Mouse (Mus musculus) midbrain, embryonic 11.5 days (tissue): Measurements from ENCODE around the gene 4930595D18Rik. TPM values are rescaled to one million over a fixed set of nuclear protein-coding genes. Genes with fewer than 3 reads are reported as not detected.

Source experiments
- ATAC-seq: fragments of 200-750 bp; cut with Nextera tagmentation; 2 replicates; pipeline ENCODE4 v1.8.0; 2017; ENCODE audit warnings: moderate TSS enrichment, moderate library complexity; ENCODE audit not compliant: low FRiP score
- DNase-seq: peaks from one replicate; pipeline ENCODE4 v3.0.0; 2015; ENCODE audit warnings: low spot score; ENCODE audit errors: missing footprints
- H3K27ac ChIP-seq: fragments of 300-500 bp; sonication (generic); 2 replicates; pipeline ENCODE4 v1.5.1; 2014; ENCODE audit warnings: low read depth, low read length
- H3K27me3 ChIP-seq: fragments of 300-500 bp; sonication (generic); 2 replicates; pipeline ENCODE4 v1.6.1; 2014; ENCODE audit warnings: mild to moderate bottlenecking, low read length, moderate library complexity, mixed read lengths; ENCODE audit not compliant: control insufficient read depth, insufficient read depth
- H3K36me3 ChIP-seq: fragments of 300-500 bp; sonication (generic); 2 replicates; pipeline ENCODE4 v1.6.1; 2014; ENCODE audit warnings: mild to moderate bottlenecking, low read length, moderate library complexity, mixed read lengths; ENCODE audit not compliant: control insufficient read depth, insufficient read depth
- H3K4me1 ChIP-seq: fragments of 300-500 bp; sonication (generic); 2 replicates; pipeline ENCODE4 v1.6.1; 2014; ENCODE audit warnings: low read length; ENCODE audit not compliant: control insufficient read depth, insufficient read depth
- H3K4me2 ChIP-seq: fragments of 300-500 bp; sonication (generic); 2 replicates; pipeline ENCODE4 v1.6.1; 2014; ENCODE audit warnings: mild to moderate bottlenecking, moderate library complexity
- H3K4me3 ChIP-seq: fragments of 300-500 bp; sonication (generic); 2 replicates; pipeline ENCODE4 v1.5.1; 2014; ENCODE audit warnings: low read depth, low read length
- H3K9ac ChIP-seq: fragments of 300-500 bp; sonication (generic); 2 replicates; pipeline ENCODE4 v1.6.1; 2014; ENCODE audit warnings: low read length
- H3K9me3 ChIP-seq: fragments of 300-500 bp; sonication (generic); 2 replicates; pipeline ENCODE4 v1.6.1; 2016; ENCODE audit warnings: low read length; ENCODE audit not compliant: control insufficient read depth
- WGBS: fragments of 180-500 bp; shearing (Covaris S2); extraction: QIAGEN DNeasy Blood & Tissue Kit; methylation state at CpG from one replicate; pipeline ENCODE4 v1.1.7; 2014; 5-methylcytosine and 5-hydroxymethylcytosine counted together
- polyA plus RNA-seq: library from polyadenylated mRNA; unstranded; fragments of >200 nt; fragmentation: Nextera tagmentation; extraction: Ambion mirVana; gene quantifications from 2 replicates; pipeline ENCODE4 v1.2.1, GENCODE M21; 2014

Gene 4930595D18Rik
- polyA plus RNA-seq, 1 experiment from 2014 or later: not detected

DNA sequence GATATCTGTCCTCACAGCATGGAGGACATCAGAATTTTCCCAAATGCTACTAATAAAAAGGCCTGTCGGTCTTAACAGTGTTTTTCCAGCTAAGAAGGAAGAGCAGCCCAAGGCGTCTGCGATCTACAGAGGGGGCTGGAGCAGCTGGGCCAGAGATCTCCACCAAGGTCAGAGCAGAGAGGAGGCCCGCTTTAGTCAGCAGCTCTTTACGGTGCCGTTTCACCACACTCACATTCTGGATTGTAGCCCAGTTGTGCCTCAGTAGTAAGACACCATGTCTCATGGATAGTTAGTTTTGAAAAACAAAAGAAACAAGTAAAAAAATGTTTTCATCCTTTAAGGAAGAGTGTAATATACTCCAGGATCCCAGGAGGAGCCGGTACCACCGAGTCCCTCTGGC lies 73.1 kb downstream of the 4930595D18Rik start:
- 96% methylated on average over 8 of the region's 8 CpGs for WGBS
- DNase-seq: no peak
- H3K9me3 ChIP-seq: no peaks in the 10 kb centered on the region
- no peaks in the 10 kb centered on the region for H3K4me1 ChIP-seq
- H3K27ac ChIP-seq: no peak overlapping the region
- peaks cover 26% of the 10 kb centered on the region; the same call in 1 of the 2 replicates for H3K36me3 ChIP-seq
- H3K27me3 ChIP-seq: no peaks in the 10 kb centered on the region
- no peak overlapping the region for H3K9ac ChIP-seq
- no peak for ATAC-seq
- H3K4me3 ChIP-seq: no peak overlapping the region
- no peak overlapping the region for H3K4me2 ChIP-seq

Other genes with a start within 250 kb of the 4930595D18Rik start
- gene Ankrd9, start 205.5 kb downstream of the 4930595D18Rik start, polyA plus RNA-seq: 9.9 and 11.8 TPM in 2 replicates
- 10.4 and 12.1 TPM in 2 replicates for gene Rcor1, start 145.1 kb downstream of the 4930595D18Rik start, polyA plus RNA-seq
- 11.6 and 14.0 TPM in 2 replicates for gene Traf3, start 18.1 kb downstream of the 4930595D18Rik start, polyA plus RNA-seq
- gene Amn, start 86.6 kb upstream of the 4930595D18Rik start, polyA plus RNA-seq: 0.22 TPM in 1 of 2 replicates, not detected in the other
- gene Cdc42bpb, start 193.2 kb upstream of the 4930595D18Rik start, polyA plus RNA-seq: 28.1 and 28.2 TPM in 2 replicates
- not detected in 2 replicates for gene Lbhd2, start 222.3 kb upstream of the 4930595D18Rik start, polyA plus RNA-seq
- gene Exoc3l4, start 232.5 kb upstream of the 4930595D18Rik start, polyA plus RNA-seq: 2.3 and 2.9 TPM in 2 replicates